Mouse (Mus musculus) ovary, postnatal 10 days (tissue): Measurements from ENCODE around the gene 1810010D01Rik.

Experiments
- DNase-seq: peaks from one replicate; pipeline ENCODE4 v3.0.0; 2022; ENCODE audit warnings: low spot score

The 1810010D01Rik gene

GRCm38 (mm10) chr7:145176750-145177589 is 30.9 kb downstream of the 1810010D01Rik start:
- DNase-seq, result no peak

- no peak for DNase-seq
Measured at GRCm38 (mm10) chr7:145173563-145173962, 34.4 kb downstream of the 1810010D01Rik start.

DNA sequence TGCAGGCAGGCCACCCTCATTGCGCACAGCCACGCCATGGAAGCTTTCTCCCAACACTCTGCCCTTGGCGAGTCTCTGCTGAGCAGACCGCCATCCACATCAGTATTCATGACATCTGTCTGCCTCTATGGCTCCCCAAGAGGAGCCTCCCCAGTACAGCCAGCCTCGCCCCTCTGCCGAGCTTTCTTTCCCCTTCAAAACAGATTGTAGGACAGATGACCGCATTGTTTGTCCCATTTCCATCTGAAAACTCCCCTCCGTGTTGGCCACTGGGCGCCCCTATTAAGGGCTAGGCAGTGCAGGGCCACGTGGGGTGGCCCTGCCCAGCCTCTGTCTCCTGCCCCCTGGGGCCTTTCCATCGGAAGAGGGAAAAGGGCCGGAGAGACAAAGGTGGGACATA is 34.8 kb downstream of the 1810010D01Rik start:
- no peak for DNase-seq

GRCm38 (mm10) chr7:145169703-145170102 is 38.2 kb downstream of the 1810010D01Rik start:
- no peak for DNase-seq

DNA sequence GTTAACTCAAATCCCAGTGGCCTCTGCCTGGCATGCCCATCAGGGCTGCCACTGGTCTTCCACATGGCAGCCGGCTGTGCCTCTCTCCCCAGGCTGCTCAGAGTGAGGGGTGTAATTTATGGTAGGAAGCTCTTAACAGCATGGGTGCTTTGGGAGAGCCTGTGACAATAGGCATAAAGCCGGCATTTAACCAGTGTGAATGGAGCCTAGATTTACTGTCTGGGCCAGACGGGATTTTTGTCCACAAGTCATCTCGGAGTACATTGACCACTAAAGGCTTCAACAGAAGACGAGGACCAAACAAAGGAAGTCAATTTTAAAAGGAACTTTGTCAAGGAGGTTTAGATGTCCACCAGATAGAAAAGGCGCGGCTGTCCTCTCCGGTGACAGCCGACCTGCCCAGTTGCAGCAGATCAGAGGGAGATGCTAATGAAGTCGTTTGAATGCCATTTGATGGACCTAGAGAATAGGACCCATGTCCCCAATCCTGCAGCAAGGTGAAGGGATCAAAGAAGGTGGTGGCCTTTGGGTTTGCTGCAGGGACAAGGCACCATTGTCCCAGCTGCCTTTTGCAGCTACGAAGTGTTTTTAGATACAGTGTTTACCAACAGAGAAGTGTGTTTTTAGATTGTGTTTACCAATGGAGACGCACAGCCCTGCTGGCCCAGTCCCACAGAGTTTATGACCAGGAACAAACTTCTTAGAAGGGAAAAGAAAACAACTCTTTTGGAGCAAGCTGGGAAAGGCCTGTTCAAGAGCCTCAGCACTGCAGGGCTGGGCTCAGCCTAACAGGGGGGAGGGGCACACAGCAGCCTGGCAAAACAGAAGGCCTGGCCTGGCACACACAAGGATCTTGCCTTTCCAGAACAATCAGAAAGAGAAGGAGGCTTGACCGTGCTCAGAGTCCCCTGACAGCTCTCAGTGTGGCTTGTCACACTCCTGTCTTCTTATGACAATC is 48.4 kb downstream of the 1810010D01Rik start:
- DNase-seq, result peak; percentile 25
